Mouse (Mus musculus) limb, embryonic 12.5 days (tissue): ENCODE data around the gene Emg1. TPM values are rescaled to one million over a fixed set of nuclear protein-coding genes. Genes with fewer than 3 reads are reported as not detected.

Source experiments
- ATAC-seq: fragments of 200-750 bp; cut with Nextera tagmentation; 2 replicates; pipeline ENCODE4 v1.8.0; 2017; ENCODE audit warnings: low read depth, moderate TSS enrichment; ENCODE audit not compliant: insufficient number of reproducible peaks, insufficient read depth, low FRiP score, low TSS enrichment
- H3K27ac ChIP-seq: fragments of 300-500 bp; sonication (generic); 2 replicates; pipeline ENCODE4 v1.5.1; 2016; ENCODE audit warnings: mild to moderate bottlenecking, moderate library complexity
- H3K27me3 ChIP-seq: fragments of 300-500 bp; sonication (generic); 2 replicates; pipeline ENCODE4 v1.6.1; 2016; ENCODE audit warnings: mild to moderate bottlenecking, moderate library complexity
- H3K36me3 ChIP-seq: fragments of 300-500 bp; sonication (generic); 2 replicates; pipeline ENCODE4 v1.6.1; 2016; ENCODE audit warnings: mild to moderate bottlenecking, moderate library complexity
- H3K4me1 ChIP-seq: fragments of 300-500 bp; sonication (generic); replicated peaks from 2 replicates; pipeline ENCODE4 v1.6.1; 2016
- H3K4me2 ChIP-seq: fragments of 300-500 bp; sonication (generic); 2 replicates; pipeline ENCODE4 v1.6.1; 2016; ENCODE audit warnings: mild to moderate bottlenecking, moderate library complexity
- H3K4me3 ChIP-seq: fragments of 300-500 bp; sonication (generic); replicated peaks from 2 replicates; pipeline ENCODE4 v1.5.1; 2016; ENCODE audit warnings: mild to moderate bottlenecking
- H3K9ac ChIP-seq: fragments of 300-500 bp; sonication (generic); replicated peaks from 2 replicates; pipeline ENCODE4 v1.6.1; 2016; ENCODE audit warnings: mild to moderate bottlenecking, moderate library complexity
- H3K9me3 ChIP-seq: fragments of 300-500 bp; sonication (generic); 2 replicates; pipeline ENCODE4 v1.6.1; 2016; ENCODE audit warnings: mild to moderate bottlenecking, moderate library complexity
- WGBS: fragments of 180-500 bp; shearing (Covaris S2); methylation state at CpG from one replicate; pipeline ENCODE4 v1.1.7; 2016; 5-methylcytosine and 5-hydroxymethylcytosine counted together
- polyA plus RNA-seq: library from polyadenylated mRNA; unstranded; fragments of >200 nt; fragmentation: Nextera tagmentation; extraction: Ambion mirVana; gene quantifications from 2 replicates; pipeline ENCODE4 v1.2.1, GENCODE M21; 2016

Gene Emg1
- polyA plus RNA-seq, 1 experiment from 2014 or later: 219 TPM

GRCm38 (mm10) chr6:124740211-124740887 is 28.4 kb upstream of the Emg1 start:
- under 1% methylated on average over 29 of the region's 29 CpGs for WGBS
- ATAC-seq: peak; percentile 43; the same call in 1 of the 2 replicates

GRCm38 (mm10) chr6:124739231-124739796 is 27.3 kb upstream of the Emg1 start:
- H3K4me3 ChIP-seq: 0 out of 2 replicates have a peak overlapping the region, but pooled peaks have one; percentile 57
- H3K27me3 ChIP-seq: no peaks in the 10 kb centered on the region
- no peaks in the 10 kb centered on the region for H3K9me3 ChIP-seq
- no peak for ATAC-seq
- H3K36me3 ChIP-seq: peaks cover 28% of the 10 kb centered on the region
- no peak overlapping the region for H3K9ac ChIP-seq
- 83% methylated on average over 10 of the region's 10 CpGs for WGBS
- peak overlapping the region; percentile 100 for H3K27ac ChIP-seq
- H3K4me2 ChIP-seq: peak overlapping the region; percentile 73; the same call in 1 of the 2 replicates
- H3K4me1 ChIP-seq: peaks cover 25% of the 10 kb centered on the region

More at GRCm38 (mm10) chr6:124740211-124740887, 28.4 kb upstream of the Emg1 start:
- no peaks in the 10 kb centered on the region for H3K27me3 ChIP-seq
- peak overlapping the region; percentile 90 for H3K9ac ChIP-seq
- H3K4me2 ChIP-seq: peak overlapping the region; percentile 73
- peaks cover 32% of the 10 kb centered on the region for H3K4me1 ChIP-seq
- H3K27ac ChIP-seq: peak overlapping the region; percentile 100
- H3K9me3 ChIP-seq: no peaks in the 10 kb centered on the region
- H3K4me3 ChIP-seq: peak overlapping the region; percentile 57
- H3K36me3 ChIP-seq: peaks cover 38% of the 10 kb centered on the region

- H3K4me2 ChIP-seq: peak within 1 kb of the TSS; percentile 73; the same call in 1 of the 2 replicates
- 27% methylated on average over 15 of the region's 15 CpGs for WGBS
- H3K27me3 ChIP-seq: no peaks in the 10 kb centered on the region
- peak within 1 kb of the TSS; percentile 57; the same call in 1 of the 2 replicates for H3K4me3 ChIP-seq
- H3K9me3 ChIP-seq: no peaks in the 10 kb centered on the region
- H3K4me1 ChIP-seq: peaks cover 25% of the 10 kb centered on the region
- H3K27ac ChIP-seq: peak within 1 kb of the TSS; percentile 100
- H3K36me3 ChIP-seq: peaks cover 21% of the 10 kb centered on the region
- no peak for ATAC-seq
- H3K9ac ChIP-seq: no peak within 1 kb of the TSS; the same call in 1 of the 2 replicates
Observed at GRCm38 (mm10) chr6:124738511-124739023, 26.6 kb upstream of the Emg1 start, which contains the start of gene Ptpn6. TSS of gene Ptpn6 (minus strand) at chr6:124738714.

- no peak overlapping the region for H3K27ac ChIP-seq
- H3K9me3 ChIP-seq: no peaks in the 10 kb centered on the region
- H3K4me1 ChIP-seq: peaks cover 33% of the 10 kb centered on the region
- H3K4me2 ChIP-seq: no peak overlapping the region
- H3K4me3 ChIP-seq: no peak overlapping the region
- H3K9ac ChIP-seq: no peak overlapping the region
- no peak for ATAC-seq
- H3K27me3 ChIP-seq: no peaks in the 10 kb centered on the region
- 91% methylated on average over 11 of the region's 11 CpGs for WGBS
- H3K36me3 ChIP-seq: peaks cover 8% of the 10 kb centered on the region; the same call in 1 of the 2 replicates
Observed at GRCm38 (mm10) chr6:124737040-124737439, 25.1 kb upstream of the Emg1 start.

- ATAC-seq: no peak
- Histone ChIP-seq H3K36me3 (peaks cover 8% of the 10 kb centered on the region; the same call in 1 of the 2 replicates), H3K9me3 (no peaks in the 10 kb centered on the region), H3K27ac (no peak overlapping the region), H3K4me1 (peaks cover 22% of the 10 kb centered on the region), H3K4me3 (no peak overlapping the region), H3K4me2 (no peak overlapping the region), H3K9ac (no peak overlapping the region), H3K27me3 (no peaks in the 10 kb centered on the region)
- WGBS: 89% methylated on average over 3 of the region's 3 CpGs
Observed at GRCm38 (mm10) chr6:124734417-124734816, 22.4 kb upstream of the Emg1 start.

- no peak overlapping the region for H3K4me3 ChIP-seq
Observed at GRCm38 (mm10) chr6:124732476-124733370, 20.7 kb upstream of the Emg1 start.

GRCm38 (mm10) chr6:124731038-124731437 is 19.1 kb upstream of the Emg1 start:
- no peak overlapping the region for H3K9ac ChIP-seq
- H3K4me2 ChIP-seq: no peak overlapping the region
- H3K9me3 ChIP-seq: no peaks in the 10 kb centered on the region
- H3K27me3 ChIP-seq: no peaks in the 10 kb centered on the region
- H3K27ac ChIP-seq: no peak overlapping the region
- H3K36me3 ChIP-seq: no peaks in the 10 kb centered on the region
- ATAC-seq: no peak
- H3K4me3 ChIP-seq: no peak overlapping the region
- peaks cover 9% of the 10 kb centered on the region; the same call in 1 of the 2 replicates for H3K4me1 ChIP-seq
- 79% methylated on average over 7 of the region's 7 CpGs for WGBS

More at GRCm38 (mm10) chr6:124732476-124733370, 20.7 kb upstream of the Emg1 start:
- no peak overlapping the region for H3K9ac ChIP-seq
- ATAC-seq: no peak
- WGBS: 53% methylated on average over 19 of the region's 19 CpGs
- no peaks in the 10 kb centered on the region for H3K9me3 ChIP-seq
- peaks cover 9% of the 10 kb centered on the region; the same call in 1 of the 2 replicates for H3K4me1 ChIP-seq
- no peaks in the 10 kb centered on the region for H3K36me3 ChIP-seq
- 0 out of 2 replicates have a peak overlapping the region, but pooled peaks have one; percentile 2 for H3K27ac ChIP-seq
- no peak overlapping the region for H3K4me2 ChIP-seq
- H3K27me3 ChIP-seq: no peaks in the 10 kb centered on the region

- no peak for ATAC-seq
- H3K4me3 ChIP-seq: no peak overlapping the region
- H3K27me3 ChIP-seq: no peaks in the 10 kb centered on the region
- 77% methylated on average over 8 of the region's 8 CpGs for WGBS
- no peaks in the 10 kb centered on the region for H3K9me3 ChIP-seq
- H3K4me2 ChIP-seq: no peak overlapping the region
- H3K36me3 ChIP-seq: no peaks in the 10 kb centered on the region
- peaks cover 9% of the 10 kb centered on the region; the same call in 1 of the 2 replicates for H3K4me1 ChIP-seq
- no peak overlapping the region for H3K27ac ChIP-seq
- H3K9ac ChIP-seq: no peak overlapping the region
Observed at GRCm38 (mm10) chr6:124729850-124730705, 18.1 kb upstream of the Emg1 start.

GRCm38 (mm10) chr6:124728621-124729020 is 16.6 kb upstream of the Emg1 start:
- Histone ChIP-seq H3K36me3 (no peaks in the 10 kb centered on the region), H3K27ac (no peak overlapping the region), H3K9me3 (no peaks in the 10 kb centered on the region), H3K9ac (no peak overlapping the region), H3K4me1 (peaks cover 9% of the 10 kb centered on the region; the same call in 1 of the 2 replicates), H3K4me2 (no peak overlapping the region), H3K27me3 (no peaks in the 10 kb centered on the region), H3K4me3 (no peak overlapping the region)
- 90% methylated on average over 10 of the region's 10 CpGs for whole genome bisulfite sequencing
- ATAC-seq: no peak

- Histone ChIP-seq H3K27me3 (no peaks in the 10 kb centered on the region), H3K4me2 (no peak overlapping the region), H3K36me3 (no peaks in the 10 kb centered on the region), H3K9me3 (no peaks in the 10 kb centered on the region), H3K4me3 (no peak overlapping the region), H3K9ac (no peak overlapping the region), H3K4me1 (no peaks in the 10 kb centered on the region), H3K27ac (no peak overlapping the region)
- no peak for ATAC-seq
- WGBS: 86% methylated on average over 10 of the region's 10 CpGs
Observed at GRCm38 (mm10) chr6:124724472-124724871, 12.5 kb upstream of the Emg1 start.
